Mouse (Mus musculus): Measurements from ENCODE around the gene Olfr70. TPM values are rescaled to one million over a fixed set of nuclear protein-coding genes. Genes with fewer than 3 reads are reported as not detected.

Gene Olfr70
- not detected in 2 replicates for polyA plus RNA-seq (2015; fragmentation: Nextera tagmentation; extraction: Ambion mirVana)

GRCm38 (mm10) chr4:43700707-43701106, at the start of gene Olfr70:
Olfr70 (minus strand) TSS chr4:43700807.
- Histone ChIP-seq H3K4me1 (ENCODE audit: insufficient read depth) (no peaks in the 10 kb centered on the region), H3K9ac (replicated peaks) (no peak within 1 kb of the TSS), H3K4me2 (ENCODE audit: low read depth, low read length) (no peak within 1 kb of the TSS), H3K9me3 (ENCODE audit: low read length) (no peaks in the 10 kb centered on the region), H3K36me3 (replicated peaks; ENCODE audit: insufficient read depth, low read length) (no peaks in the 10 kb centered on the region), H3K4me3 (ENCODE audit: low read depth, low read length) (no peak within 1 kb of the TSS), H3K27ac (ENCODE audit: low read depth) (no peak within 1 kb of the TSS), H3K27me3 (ENCODE audit: insufficient read depth, low read length) (no peaks in the 10 kb centered on the region)
- 72% methylated on average over 6 of the region's 6 CpGs for WGBS (ENCODE audit: insufficient replicate concordance)
- TF ChIP-seq EP300 (IDR thresholded peaks at IDR 0.05; ENCODE audit: low read depth), result no peak
- TF ChIP-seq CTCF (IDR thresholded peaks at IDR 0.05; ENCODE audit: low read depth), result no peak
- no peak for ATAC-seq
- DNase-seq, result no peak

GRCm38 (mm10) chr4:43745187-43745586, 44.6 kb upstream of the Olfr70 start:
- Histone ChIP-seq H3K27ac (ENCODE audit: low read depth) (no peak overlapping the region), H3K4me3 (ENCODE audit: low read depth, low read length) (no peak overlapping the region), H3K4me1 (ENCODE audit: insufficient read depth) (no peaks in the 10 kb centered on the region), H3K36me3 (replicated peaks; ENCODE audit: insufficient read depth, low read length) (no peaks in the 10 kb centered on the region), H3K9ac (replicated peaks) (no peak overlapping the region), H3K9me3 (ENCODE audit: low read length) (no peaks in the 10 kb centered on the region), H3K27me3 (ENCODE audit: insufficient read depth, low read length) (no peaks in the 10 kb centered on the region), H3K4me2 (ENCODE audit: low read depth, low read length) (no peak overlapping the region)
- ATAC-seq, result no peak
- 15% methylated on average over 6 of the region's 6 CpGs for WGBS (ENCODE audit: insufficient replicate concordance)
- TF ChIP-seq CTCF (IDR thresholded peaks at IDR 0.05; ENCODE audit: low read depth), result peak; percentile 67
- TF ChIP-seq EP300 (IDR thresholded peaks at IDR 0.05; ENCODE audit: low read depth), result no peak
- no peak for DNase-seq

DNA sequence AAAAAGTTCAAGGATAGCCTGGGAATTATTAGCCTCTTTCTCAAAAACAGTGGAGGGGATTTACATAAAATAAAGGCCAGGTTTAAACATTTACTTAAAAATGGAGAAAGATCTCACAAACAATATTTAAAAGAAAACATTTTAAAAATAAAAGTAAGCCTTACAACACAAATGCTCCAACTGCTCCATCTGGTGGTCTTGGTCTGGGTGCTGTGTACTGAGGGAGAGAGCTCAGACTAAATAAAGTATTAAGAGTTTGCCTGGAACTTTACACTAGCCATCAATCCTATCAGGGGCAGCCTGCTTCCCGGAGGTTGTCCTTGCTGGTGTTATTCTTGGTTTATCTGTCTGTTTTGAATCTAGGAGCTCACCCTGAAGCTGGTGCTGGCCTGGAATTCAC, 42.5 kb upstream of the Olfr70 start:
- no peaks in the 10 kb centered on the region for H3K4me1 ChIP-seq (ENCODE audit: insufficient read depth)
- 36% methylated on average over 1 of the region's 1 CpGs for WGBS (ENCODE audit: insufficient replicate concordance)
- no peak overlapping the region for H3K4me3 ChIP-seq (ENCODE audit: low read depth, low read length)
- no peaks in the 10 kb centered on the region for H3K36me3 ChIP-seq (replicated peaks; ENCODE audit: insufficient read depth, low read length)
- no peak overlapping the region for H3K9ac ChIP-seq (replicated peaks)
- H3K4me2 ChIP-seq (ENCODE audit: low read depth, low read length), result no peak overlapping the region
- H3K27ac ChIP-seq (ENCODE audit: low read depth), result no peak overlapping the region
- no peaks in the 10 kb centered on the region for H3K9me3 ChIP-seq (ENCODE audit: low read length)
- no peaks in the 10 kb centered on the region for H3K27me3 ChIP-seq (ENCODE audit: insufficient read depth, low read length)
- DNase-seq (no peak), ATAC-seq (no peak)
- TF ChIP-seq EP300 (IDR thresholded peaks at IDR 0.05; ENCODE audit: low read depth) (no peak), CTCF (IDR thresholded peaks at IDR 0.05; ENCODE audit: low read depth) (peak; percentile 27; the same call in 1 of the 2 replicates)

- DNase-seq, result no peak
- H3K27ac ChIP-seq (ENCODE audit: low read depth), result no peak overlapping the region
- 50% methylated on average over 4 of the region's 4 CpGs for WGBS (ENCODE audit: insufficient replicate concordance)
These were observed 42.0 kb upstream of the Olfr70 start for GRCm38 (mm10) chr4:43742637-43743036.

GRCm38 (mm10) chr4:43741526-43741925, 40.9 kb upstream of the Olfr70 start:
- TF ChIP-seq CTCF (IDR thresholded peaks at IDR 0.05; ENCODE audit: low read depth) (no peak), EP300 (IDR thresholded peaks at IDR 0.05; ENCODE audit: low read depth) (no peak)
- DNase-seq (no peak), ATAC-seq (no peak)
- WGBS (ENCODE audit: insufficient replicate concordance), result 43% methylated on average over 5 of the region's 5 CpGs
- Histone ChIP-seq H3K9me3 (ENCODE audit: low read length) (no peaks in the 10 kb centered on the region), H3K27me3 (ENCODE audit: insufficient read depth, low read length) (no peaks in the 10 kb centered on the region), H3K4me3 (ENCODE audit: low read depth, low read length) (no peak overlapping the region), H3K27ac (ENCODE audit: low read depth) (no peak overlapping the region), H3K4me2 (ENCODE audit: low read depth, low read length) (no peak overlapping the region), H3K9ac (replicated peaks) (no peak overlapping the region), H3K36me3 (replicated peaks; ENCODE audit: insufficient read depth, low read length) (no peaks in the 10 kb centered on the region), H3K4me1 (ENCODE audit: insufficient read depth) (no peaks in the 10 kb centered on the region)

More at GRCm38 (mm10) chr4:43742637-43743036, 42.0 kb upstream of the Olfr70 start:
- TF ChIP-seq CTCF (IDR thresholded peaks at IDR 0.05; ENCODE audit: low read depth), result no peak
- TF ChIP-seq EP300 (IDR thresholded peaks at IDR 0.05; ENCODE audit: low read depth), result no peak
- no peaks in the 10 kb centered on the region for H3K36me3 ChIP-seq (replicated peaks; ENCODE audit: insufficient read depth, low read length)
- H3K9me3 ChIP-seq (ENCODE audit: low read length), result no peaks in the 10 kb centered on the region
- no peaks in the 10 kb centered on the region for H3K27me3 ChIP-seq (ENCODE audit: insufficient read depth, low read length)
- H3K4me3 ChIP-seq (ENCODE audit: low read depth, low read length), result no peak overlapping the region
- no peak for ATAC-seq
- H3K4me1 ChIP-seq (ENCODE audit: insufficient read depth), result no peaks in the 10 kb centered on the region
- H3K4me2 ChIP-seq (ENCODE audit: low read depth, low read length), result no peak overlapping the region
- H3K9ac ChIP-seq (replicated peaks), result no peak overlapping the region

GRCm38 (mm10) chr4:43738989-43739674, 38.5 kb upstream of the Olfr70 start:
- Histone ChIP-seq H3K27ac (ENCODE audit: low read depth) (no peak overlapping the region), H3K4me3 (ENCODE audit: low read depth, low read length) (no peak overlapping the region), H3K36me3 (replicated peaks; ENCODE audit: insufficient read depth, low read length) (no peaks in the 10 kb centered on the region), H3K4me2 (ENCODE audit: low read depth, low read length) (no peak overlapping the region), H3K9ac (replicated peaks) (no peak overlapping the region), H3K9me3 (ENCODE audit: low read length) (no peaks in the 10 kb centered on the region), H3K27me3 (ENCODE audit: insufficient read depth, low read length) (no peaks in the 10 kb centered on the region), H3K4me1 (ENCODE audit: insufficient read depth) (no peaks in the 10 kb centered on the region)
- TF ChIP-seq EP300 (IDR thresholded peaks at IDR 0.05; ENCODE audit: low read depth) (no peak), CTCF (IDR thresholded peaks at IDR 0.05; ENCODE audit: low read depth) (no peak)
- DNase-seq (no peak), ATAC-seq (no peak)
- WGBS (ENCODE audit: insufficient replicate concordance), result 64% methylated on average over 8 of the region's 8 CpGs
